Mouse (Mus musculus): ENCODE data around the gene Fzr1. TPM values are rescaled to one million over a fixed set of nuclear protein-coding genes. Genes with fewer than 3 reads are reported as not detected.

The Fzr1 gene
- polyA plus RNA-seq, 1 experiment from 2014 or later: 112 TPM

DNA sequence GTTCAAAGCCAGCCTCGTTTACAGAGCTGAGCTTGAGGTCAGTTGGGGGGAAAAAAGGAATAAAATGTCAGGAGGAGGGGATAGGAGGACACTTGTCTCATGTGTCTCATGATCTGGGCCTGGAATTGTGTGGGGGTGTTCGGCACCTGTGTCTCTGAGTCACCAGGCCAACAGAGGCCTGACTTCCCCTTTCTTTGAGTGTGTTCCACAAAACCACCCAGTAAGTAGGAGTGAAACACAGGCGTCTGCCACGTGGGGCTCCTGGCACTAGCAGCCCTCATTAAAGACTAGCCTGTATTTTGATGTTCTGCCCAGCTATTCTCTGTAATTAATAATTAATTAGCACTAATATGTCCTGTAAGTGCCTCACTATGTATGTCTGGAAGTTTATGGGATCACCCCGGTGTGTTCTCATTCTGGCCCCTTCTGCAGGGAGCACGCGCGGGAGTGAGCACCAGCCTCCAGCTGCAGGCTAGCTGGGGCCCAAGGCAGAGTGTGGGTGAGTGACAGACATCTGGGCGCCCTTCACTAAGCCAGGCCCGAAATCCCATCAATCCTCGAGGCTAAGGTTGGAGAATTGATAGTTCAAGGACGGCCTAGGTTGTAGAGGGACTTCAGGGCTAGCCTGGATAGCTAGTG, 21.8 kb downstream of the Fzr1 start:
- no peaks in the 10 kb centered on the region for H3K27me3 ChIP-seq
- peaks cover 7% of the 10 kb centered on the region for H3K36me3 ChIP-seq
- H3K9me3 ChIP-seq: no peaks in the 10 kb centered on the region
- H3K4me1 ChIP-seq: peaks cover 34% of the 10 kb centered on the region
- peak overlapping the region; percentile 97 for H3K4me2 ChIP-seq (replicated peaks)
- H3K27ac ChIP-seq: no peak overlapping the region
- ATAC-seq (ENCODE audit: low FRiP score, low read depth): no peak
- peak overlapping the region; percentile 73 for H3K4me3 ChIP-seq
- 43% methylated on average over 12 of the region's 12 CpGs for WGBS
- H3K9ac ChIP-seq: peak overlapping the region; percentile 39; the same call in 1 of the 2 replicates

- no peaks in the 10 kb centered on the region for H3K36me3 ChIP-seq
- no peaks in the 10 kb centered on the region for H3K9me3 ChIP-seq
- no peak overlapping the region for H3K4me2 ChIP-seq (replicated peaks)
- no peak overlapping the region for H3K27ac ChIP-seq
- ATAC-seq (ENCODE audit: low FRiP score, low read depth): no peak
- no peak overlapping the region for H3K4me3 ChIP-seq
- WGBS: 67% methylated on average over 4 of the region's 4 CpGs
- H3K9ac ChIP-seq: no peak overlapping the region
- no peaks in the 10 kb centered on the region for H3K27me3 ChIP-seq
- peaks cover 29% of the 10 kb centered on the region for H3K4me1 ChIP-seq
Measured at GRCm38 (mm10) chr10:81355533-81355932, 22.8 kb downstream of the Fzr1 start.

DNA sequence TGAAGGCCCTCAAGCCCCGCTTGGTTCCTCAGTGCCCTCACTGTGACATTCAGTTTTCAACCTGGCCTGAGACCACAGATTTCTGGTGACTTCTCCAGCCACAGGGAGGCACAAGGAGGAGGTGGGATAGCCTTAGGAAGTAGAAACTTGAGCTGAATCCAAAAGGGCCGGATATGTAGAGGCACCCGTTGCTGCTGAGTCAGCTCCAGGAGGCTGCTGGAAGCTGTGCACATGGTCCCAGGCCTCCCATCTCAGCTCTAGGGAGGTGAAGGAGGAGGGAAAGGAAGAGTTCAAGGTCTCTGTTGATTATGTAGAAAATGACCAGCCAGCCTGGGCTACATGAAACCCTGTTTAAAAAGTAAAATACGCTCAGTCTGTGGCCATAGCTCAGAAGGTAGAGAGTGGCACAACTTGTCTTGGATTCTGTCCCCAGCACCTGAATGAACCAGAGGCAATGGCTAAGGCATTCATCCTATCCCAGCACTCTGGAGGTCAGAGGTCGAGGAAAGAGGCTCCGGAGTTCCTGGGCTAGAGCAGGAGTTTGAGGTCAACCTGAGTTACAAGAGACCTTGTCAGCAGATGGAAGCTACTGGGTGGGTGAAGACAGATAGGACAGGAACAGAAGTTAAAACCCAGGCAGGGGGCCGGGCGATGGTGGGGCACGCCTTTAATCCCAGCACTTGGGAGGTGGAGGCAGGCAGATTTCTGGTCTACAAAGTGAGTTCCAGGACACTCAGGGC, 23.4 kb downstream of the Fzr1 start:
- Histone ChIP-seq H3K9ac (peak overlapping the region; percentile 39; the same call in 1 of the 2 replicates), H3K9me3 (no peaks in the 10 kb centered on the region), H3K4me1 (peaks cover 28% of the 10 kb centered on the region), H3K27ac (no peak overlapping the region), H3K36me3 (no peaks in the 10 kb centered on the region), H3K4me3 (no peak overlapping the region), H3K27me3 (no peaks in the 10 kb centered on the region), H3K4me2 (replicated peaks) (no peak overlapping the region)
- ATAC-seq (ENCODE audit: low FRiP score, low read depth): no peak
- 73% methylated on average over 9 of the region's 9 CpGs for WGBS

- no peak for ATAC-seq (ENCODE audit: low FRiP score, low read depth)
- 16% methylated on average over 9 of the region's 9 CpGs for WGBS
- H3K9ac ChIP-seq: peak overlapping the region; percentile 25; the same call in 1 of the 2 replicates
- H3K27ac ChIP-seq: no peak overlapping the region
- H3K36me3 ChIP-seq: peaks cover 15% of the 10 kb centered on the region
- H3K27me3 ChIP-seq: peaks cover 9% of the 10 kb centered on the region
- H3K4me2 ChIP-seq (replicated peaks): no peak overlapping the region
- H3K4me1 ChIP-seq: peaks cover 33% of the 10 kb centered on the region
- no peaks in the 10 kb centered on the region for H3K9me3 ChIP-seq
- no peak overlapping the region for H3K4me3 ChIP-seq
Measured at GRCm38 (mm10) chr10:81351678-81352291, 26.5 kb downstream of the Fzr1 start.

DNA sequence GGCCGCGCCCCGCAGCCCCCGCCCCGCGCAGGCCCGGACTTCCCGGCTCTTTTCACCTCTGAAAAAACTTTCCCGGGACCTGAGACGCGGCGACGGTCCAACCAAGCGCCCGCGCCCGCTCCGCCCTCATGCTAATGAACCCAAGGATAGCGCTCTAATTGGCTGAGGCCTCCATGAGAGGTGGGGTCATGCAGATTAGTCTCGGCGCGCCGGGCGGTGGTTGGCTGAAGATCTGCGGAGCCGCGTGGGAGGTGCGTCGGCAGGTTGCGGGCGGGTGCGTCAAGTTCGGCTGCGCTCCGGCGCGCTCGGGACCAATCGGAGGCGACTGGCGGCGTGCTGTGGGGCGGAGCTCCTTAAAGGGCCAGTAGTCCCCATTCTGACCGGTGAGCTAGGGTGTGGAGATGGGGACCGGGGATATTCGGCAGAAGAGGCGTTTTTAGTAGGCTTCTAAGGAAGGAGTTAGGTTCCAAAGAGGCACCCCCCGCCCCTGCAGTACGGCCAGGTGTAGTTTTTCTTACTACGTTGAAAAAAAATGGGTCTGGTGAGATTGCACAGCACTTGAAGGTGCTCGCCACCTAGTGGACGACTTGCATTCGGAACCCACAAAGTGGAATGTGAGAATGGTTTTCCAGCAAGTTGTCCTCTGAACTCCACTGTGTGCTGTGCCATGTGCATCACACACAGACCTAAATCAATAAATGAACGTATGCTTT, 27.8 kb downstream of the Fzr1 start, which contains the start of gene Hmg20b:
Gene Hmg20b, minus strand, starts transcription at position 130 of the 713 bp plus-strand sequence.
- peak within 1 kb of the TSS; percentile 93 for H3K4me2 ChIP-seq (replicated peaks)
- peak within 1 kb of the TSS; percentile 88 for H3K4me3 ChIP-seq
- peaks cover 18% of the 10 kb centered on the region for H3K36me3 ChIP-seq
- no peaks in the 10 kb centered on the region for H3K9me3 ChIP-seq
- H3K27me3 ChIP-seq: peaks cover 18% of the 10 kb centered on the region
- H3K4me1 ChIP-seq: peaks cover 36% of the 10 kb centered on the region
- peak; percentile 96 for ATAC-seq (ENCODE audit: low FRiP score, low read depth)
- H3K9ac ChIP-seq: peak within 1 kb of the TSS; percentile 94
- under 1% methylated on average over 54 of the region's 54 CpGs for WGBS
- peak within 1 kb of the TSS; percentile 63 for H3K27ac ChIP-seq

GRCm38 (mm10) chr10:81349961-81350350, 28.4 kb downstream of the Fzr1 start:
- Histone ChIP-seq H3K36me3 (peaks cover 23% of the 10 kb centered on the region), H3K9me3 (no peaks in the 10 kb centered on the region), H3K27ac (peak overlapping the region; percentile 63), H3K4me1 (peaks cover 36% of the 10 kb centered on the region), H3K9ac (peak overlapping the region; percentile 94), H3K4me3 (peak overlapping the region; percentile 88), H3K4me2 (replicated peaks) (peak overlapping the region; percentile 93), H3K27me3 (peaks cover 24% of the 10 kb centered on the region)
- under 1% methylated on average over 25 of the region's 29 CpGs for WGBS
- ATAC-seq (ENCODE audit: low FRiP score, low read depth): peak; percentile 28

GRCm38 (mm10) chr10:81349146-81349545, 29.2 kb downstream of the Fzr1 start:
- 7% methylated on average over 12 of the region's 12 CpGs for WGBS
- Histone ChIP-seq H3K27ac (0 out of 2 replicates have a peak overlapping the region, but pooled peaks have one; percentile 15), H3K4me1 (peaks cover 34% of the 10 kb centered on the region)

GRCm38 (mm10) chr10:81346453-81347067, 31.8 kb downstream of the Fzr1 start:
- Histone ChIP-seq H3K36me3 (peaks cover 23% of the 10 kb centered on the region), H3K27ac (no peak overlapping the region), H3K4me1 (peaks cover 41% of the 10 kb centered on the region), H3K4me2 (replicated peaks) (peak overlapping the region; percentile 63), H3K27me3 (peaks cover 57% of the 10 kb centered on the region), H3K9me3 (no peaks in the 10 kb centered on the region), H3K9ac (peak overlapping the region; percentile 58), H3K4me3 (peak overlapping the region; percentile 37)
- ATAC-seq (ENCODE audit: low FRiP score, low read depth): no peak
- 6% methylated on average over 55 of the region's 55 CpGs for WGBS

More at GRCm38 (mm10) chr10:81349146-81349545, 29.2 kb downstream of the Fzr1 start:
- no peak for ATAC-seq (ENCODE audit: low FRiP score, low read depth)
- Histone ChIP-seq H3K9me3 (no peaks in the 10 kb centered on the region), H3K36me3 (peaks cover 23% of the 10 kb centered on the region), H3K27me3 (peaks cover 31% of the 10 kb centered on the region), H3K4me2 (replicated peaks) (peak overlapping the region; percentile 93), H3K4me3 (peak overlapping the region; percentile 88), H3K9ac (peak overlapping the region; percentile 94)

GRCm38 (mm10) chr10:81345162-81345534, 33.2 kb downstream of the Fzr1 start:
- no peak overlapping the region for H3K4me3 ChIP-seq
- H3K9me3 ChIP-seq: no peaks in the 10 kb centered on the region
- no peak overlapping the region for H3K4me2 ChIP-seq (replicated peaks)
- peaks cover 23% of the 10 kb centered on the region for H3K36me3 ChIP-seq
- WGBS: 81% methylated on average over 4 of the region's 4 CpGs
- no peak overlapping the region for H3K9ac ChIP-seq
- H3K27me3 ChIP-seq: peaks cover 71% of the 10 kb centered on the region
- no peak overlapping the region for H3K27ac ChIP-seq
- ATAC-seq (ENCODE audit: low FRiP score, low read depth): no peak
- H3K4me1 ChIP-seq: peaks cover 41% of the 10 kb centered on the region

- peaks cover 74% of the 10 kb centered on the region for H3K27me3 ChIP-seq
- no peak for ATAC-seq (ENCODE audit: low FRiP score, low read depth)
- WGBS: 54% methylated on average over 8 of the region's 8 CpGs
Measured at GRCm38 (mm10) chr10:81344421-81345161, 33.7 kb downstream of the Fzr1 start.

More at GRCm38 (mm10) chr10:81344421-81345161, 33.7 kb downstream of the Fzr1 start:
- no peak overlapping the region for H3K27ac ChIP-seq
- H3K9ac ChIP-seq: no peak overlapping the region
- peaks cover 23% of the 10 kb centered on the region for H3K36me3 ChIP-seq
- no peak overlapping the region for H3K4me3 ChIP-seq
- H3K4me2 ChIP-seq (replicated peaks): no peak overlapping the region
- no peaks in the 10 kb centered on the region for H3K9me3 ChIP-seq
- H3K4me1 ChIP-seq: peaks cover 40% of the 10 kb centered on the region
